Mouse (Mus musculus) neural tube, postnatal 0 days (tissue): ENCODE data around the gene Adgrf3. TPM values are rescaled to one million over a fixed set of nuclear protein-coding genes. Genes with fewer than 3 reads are reported as not detected.

ENCODE experiments used
- microRNA counts: library from miRNA; unstranded; fragments of <30 nt; microRNA quantifications from one replicate; lab custom pipeline; 2015
- microRNA-seq: library from miRNA; unstranded; fragments of <30 nt; microRNA quantifications from one replicate; pipeline ENCODE4, GENCODE M21; 2016
- polyA plus RNA-seq: library from polyadenylated mRNA; unstranded; fragments of >200 nt; fragmentation: Nextera tagmentation; extraction: Ambion mirVana; gene quantifications from 2 replicates; pipeline ENCODE4 v1.2.1, GENCODE M21; 2015

Gene Adgrf3
- polyA plus RNA-seq = not detected in 2 replicates

DNA sequence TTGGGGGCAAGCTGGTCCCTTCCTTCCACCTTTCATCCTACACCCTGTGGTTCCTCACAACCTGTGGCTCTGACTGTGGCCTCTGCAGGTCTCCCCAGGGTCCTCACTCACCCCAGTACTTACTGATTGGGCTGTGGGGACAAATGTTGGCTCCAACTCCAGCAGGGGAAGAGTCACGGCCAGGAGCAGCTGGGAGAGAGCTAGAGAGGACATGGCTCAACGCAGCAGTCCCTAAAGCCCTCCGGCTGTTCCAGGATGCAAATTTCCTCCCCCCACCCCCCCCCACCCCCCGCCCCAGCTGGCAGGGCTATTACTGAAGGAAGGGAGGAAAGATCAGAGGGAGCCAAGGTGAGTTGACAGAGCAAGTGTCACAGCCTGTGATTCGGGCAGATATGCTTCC is at the start of gene Adgrf3:
Gene Adgrf3, minus strand, starts transcription at position 230 of the 400 bp plus-strand sequence.

DNA sequence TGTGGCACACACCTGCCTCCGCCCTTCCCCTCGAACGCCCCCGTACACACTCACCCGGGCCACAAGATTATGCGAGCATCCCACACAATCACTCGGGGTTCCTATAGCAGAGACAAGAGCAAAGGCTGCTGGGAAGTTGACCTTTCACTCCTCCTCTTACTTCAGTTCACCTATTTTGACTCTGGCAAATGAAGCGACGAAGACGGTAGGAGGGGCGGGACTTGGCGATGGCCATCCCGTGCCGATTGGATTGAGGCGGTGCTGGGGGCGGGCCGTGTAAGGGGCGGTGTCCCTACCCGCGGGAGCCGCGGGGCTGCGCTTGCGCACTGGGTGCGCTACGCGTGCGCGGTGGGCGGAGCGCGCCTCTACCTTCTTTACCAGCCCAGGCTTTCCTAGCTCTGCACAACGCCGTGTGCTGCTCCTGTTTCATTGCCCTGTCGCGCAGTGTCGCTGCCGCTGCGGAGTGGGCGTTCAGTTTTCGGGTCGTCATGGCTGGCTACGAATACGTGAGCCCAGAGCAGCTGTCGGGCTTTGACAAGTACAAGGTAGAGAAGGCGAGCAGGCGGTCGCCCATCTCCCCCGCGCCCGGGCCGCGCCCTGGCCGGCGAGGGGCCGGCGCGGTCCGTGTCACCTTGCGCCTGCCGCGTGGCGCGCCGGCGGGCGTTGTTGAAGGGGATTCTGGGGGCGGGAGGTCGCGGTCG is 26.9 kb upstream of the Adgrf3 start, which contains the start of gene Selenoi:
Gene Selenoi, plus strand, starts transcription at position 311 of the 701 bp plus-strand sequence.

DNA sequence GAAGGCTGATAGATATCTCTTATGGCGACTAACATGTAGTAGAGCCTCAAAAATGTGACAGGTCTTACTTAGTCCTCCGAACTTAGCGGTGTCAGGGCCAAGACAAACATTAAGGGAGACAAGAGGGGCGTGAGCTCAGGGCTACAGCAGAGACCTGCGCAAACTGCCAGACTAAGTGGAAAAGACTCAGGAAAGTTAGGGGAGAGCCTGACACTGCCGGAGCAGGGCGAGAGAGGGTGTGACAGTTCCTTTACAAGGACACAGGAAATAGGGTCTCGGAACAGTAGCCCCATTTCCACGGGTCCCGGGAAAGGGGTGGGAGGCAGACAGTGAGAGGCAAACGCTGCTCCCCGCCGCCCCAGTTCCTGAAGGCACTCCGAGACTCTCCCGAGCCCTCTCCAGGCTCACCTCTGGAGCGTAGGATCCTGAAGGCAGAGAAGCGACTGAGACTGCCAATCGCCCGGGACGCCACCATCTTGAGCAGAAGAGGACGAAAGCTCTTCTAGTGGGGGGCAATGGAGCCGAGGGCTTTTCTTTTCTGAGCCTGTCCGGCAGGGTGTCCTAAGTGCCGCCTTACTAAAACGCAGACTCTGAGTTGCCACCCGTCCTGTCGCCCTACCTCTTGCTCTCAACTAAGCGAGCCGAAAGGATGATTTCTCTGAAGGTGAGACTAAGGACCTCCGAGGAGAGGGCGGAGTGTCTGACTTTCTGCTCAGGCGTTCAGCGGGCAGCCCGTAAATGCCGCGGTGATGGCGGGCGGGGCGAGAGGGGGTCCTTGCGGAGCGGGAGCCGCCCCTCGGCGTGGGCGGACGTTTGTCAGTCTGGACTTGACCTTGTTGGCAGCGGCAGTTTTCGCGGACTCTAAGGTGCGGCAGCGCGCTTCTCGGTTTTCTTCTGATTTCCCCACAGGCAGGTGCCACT is 50.8 kb downstream of the Adgrf3 start, which contains the start of the genes Hadha and Hadhb:
Gene Hadha, minus strand, starts transcription at position 689 of the 921 bp plus-strand sequence.
Gene Hadhb, plus strand, starts transcription at position 775 of the 921 bp plus-strand sequence.

MicroRNAs within 50 kb of the gene (microRNA counts, 519-probe panel; counts per million panel counts)
- microRNA mmu-miR-1960 (lab: Ali Mortazavi, UCI) = 40.5 counts per million

Small RNA genes lying within 50 kb of the gene (microRNA-seq; reads per million reads assigned to microRNA genes)
- not detected for gene Mir1960

Other genes with a start within 250 kb of the Adgrf3 start
- gene Il6, start 192.6 kb downstream of the Adgrf3 start, polyA plus RNA-seq = not detected in 2 replicates
- gene Tyms, start 132.1 kb downstream of the Adgrf3 start, polyA plus RNA-seq = 21.3 and 24.9 TPM in 2 replicates
- gene Garem2, start 100.6 kb downstream of the Adgrf3 start, polyA plus RNA-seq = 13.2 and 14.0 TPM in 2 replicates
- gene 3110082J24Rik, start 99.6 kb downstream of the Adgrf3 start, polyA plus RNA-seq = 5.1 and 5.9 TPM in 2 replicates
- 72.0 and 74.5 TPM in 2 replicates for gene Hadha, start 50.6 kb downstream of the Adgrf3 start, polyA plus RNA-seq
- gene Hadhb, start 50.5 kb downstream of the Adgrf3 start, polyA plus RNA-seq = 69.9 and 75.4 TPM in 2 replicates
- 21.1 and 21.9 TPM in 2 replicates for gene Selenoi, start 26.9 kb upstream of the Adgrf3 start, polyA plus RNA-seq
- gene Drc1, start 75.7 kb upstream of the Adgrf3 start, polyA plus RNA-seq = 4.1 and 4.8 TPM in 2 replicates